Mouse (Mus musculus) thymus, postnatal 36 days (tissue): Measurements from ENCODE around the gene Gm3526.
"Not testable (repeated sequence)": the region's sequence is repeated elsewhere in the genome, so short reads cannot be mapped to it uniquely, and the experiment has no call there.

Experiments
- DNase-seq, 2 experiments: peaks; one replicate each; pipeline ENCODE4 v3.0.0; 2022; ENCODE audit warnings: mixed read lengths in 2 of 2

The Gm3526 gene

GRCm38 (mm10) chr14:5260480-5260879 is at the start of gene Gm3526:
Gm3526 (minus strand) TSS chr14:5260580.
- DNase-seq = not testable (repeated sequence)
